Mouse (Mus musculus) embryonic facial prominence, embryonic 10.5 days (tissue): Measurements from ENCODE around the gene S100a11. TPM values are rescaled to one million over a fixed set of nuclear protein-coding genes. Genes with fewer than 3 reads are reported as not detected.

Experiments used
- DNase-seq: peaks from one replicate; pipeline ENCODE4 v3.0.0-alpha.2; 2017; ENCODE audit warnings: low spot score
- H3K27ac ChIP-seq: fragments of 300-500 bp; sonication (generic); replicated peaks from 2 replicates; pipeline ENCODE4 v1.5.1; 2016; ENCODE audit warnings: mild to moderate bottlenecking
- H3K27me3 ChIP-seq: fragments of 300-500 bp; sonication (generic); replicated peaks from 2 replicates; pipeline ENCODE4 v1.6.1; 2016; ENCODE audit warnings: low read depth, mild to moderate bottlenecking; ENCODE audit not compliant: poor library complexity, severe bottlenecking
- H3K36me3 ChIP-seq: fragments of 300-500 bp; sonication (generic); replicated peaks from 2 replicates; pipeline ENCODE4 v1.6.1; 2016; ENCODE audit warnings: mild to moderate bottlenecking, moderate library complexity
- H3K4me1 ChIP-seq: fragments of 300-500 bp; sonication (generic); 2 replicates; pipeline ENCODE4 v1.6.1; 2016
- H3K4me3 ChIP-seq: fragments of 300-500 bp; sonication (generic); 2 replicates; pipeline ENCODE4 v1.5.1; 2016; ENCODE audit warnings: mild to moderate bottlenecking, moderate library complexity
- H3K9me3 ChIP-seq: fragments of 300-500 bp; sonication (generic); 2 replicates; pipeline ENCODE4 v1.6.1; 2016; ENCODE audit warnings: mild to moderate bottlenecking
- WGBS: fragments of 180-500 bp; shearing (Covaris S2); methylation state at CpG from one replicate; pipeline ENCODE4 v1.1.7; 2016; 5-methylcytosine and 5-hydroxymethylcytosine counted together
- polyA plus RNA-seq: library from polyadenylated mRNA; unstranded; fragments of >200 nt; fragmentation: Nextera tagmentation; extraction: Ambion mirVana; gene quantifications from 2 replicates; pipeline ENCODE4 v1.2.1, GENCODE M21; 2016

The S100a11 gene
- polyA plus RNA-seq, 1 experiment from 2014 or later = 395 TPM

DNA sequence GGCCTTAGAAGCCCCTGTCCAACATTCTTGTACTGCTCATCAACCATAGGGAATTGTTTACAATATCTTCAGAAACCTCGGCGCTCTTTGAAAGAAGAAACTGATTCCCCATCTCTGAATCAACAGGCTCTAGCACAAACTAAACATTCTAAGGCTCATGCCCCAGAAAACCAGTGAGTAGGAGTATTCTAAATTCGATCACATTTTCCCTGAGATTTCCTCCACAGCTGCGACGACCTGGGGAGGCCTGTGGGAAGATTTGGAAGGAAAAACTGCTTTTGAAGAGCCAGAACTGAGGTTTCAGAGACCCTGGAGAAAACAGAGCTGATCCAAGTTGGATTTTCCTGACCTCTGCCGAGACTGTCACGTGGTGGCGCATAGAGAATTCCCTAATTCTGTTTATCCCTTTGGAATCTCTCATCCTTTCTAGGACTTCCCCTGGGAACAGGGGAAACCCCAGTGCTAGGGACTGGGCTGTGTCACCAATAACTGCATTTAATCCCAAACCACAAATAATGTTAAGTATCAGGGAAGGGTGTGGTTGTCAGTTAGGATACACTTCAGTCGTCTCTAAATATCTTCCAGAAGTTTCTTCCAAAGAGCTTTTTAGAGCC lies 33.6 kb downstream of the S100a11 start:
- WGBS = 59% methylated on average over 9 of the region's 9 CpGs
- no peak for DNase-seq
- Histone ChIP-seq H3K36me3 (no peaks in the 10 kb centered on the region), H3K9me3 (no peaks in the 10 kb centered on the region), H3K27me3 (peaks cover 13% of the 10 kb centered on the region), H3K4me1 (peaks cover 28% of the 10 kb centered on the region), H3K27ac (no peak overlapping the region), H3K4me3 (no peak overlapping the region)

DNA sequence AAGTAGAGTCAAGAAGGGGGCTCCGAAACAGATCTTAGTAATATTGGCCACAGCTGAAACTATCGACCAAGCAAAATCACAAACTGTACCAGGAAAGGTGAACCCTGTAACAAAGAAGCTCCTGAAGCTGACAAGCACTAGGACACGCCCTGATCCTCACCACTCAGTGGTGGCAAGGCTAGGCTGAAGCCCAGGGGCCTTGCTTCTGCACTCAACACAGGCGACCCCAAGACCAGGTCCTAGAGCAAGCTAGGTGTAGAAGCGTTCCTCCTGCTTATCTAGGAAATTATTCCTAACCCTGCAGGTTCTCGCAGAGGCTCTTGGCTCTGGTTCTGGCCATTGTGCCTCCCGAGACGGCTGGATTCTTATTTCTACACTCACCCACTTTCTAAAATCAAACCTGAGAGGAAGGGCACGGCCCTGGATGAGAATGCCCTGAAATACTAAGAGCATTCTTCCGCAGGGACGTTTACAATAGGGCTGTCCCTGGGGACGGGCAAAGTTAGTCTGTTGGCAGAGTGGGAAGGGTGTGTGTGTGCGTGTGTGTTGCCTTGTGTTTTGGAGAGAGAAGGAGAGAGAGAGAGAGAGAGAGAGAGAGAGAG lies 34.2 kb downstream of the S100a11 start:
- H3K27ac ChIP-seq = peak overlapping the region; percentile 87
- WGBS = 21% methylated on average over 13 of the region's 13 CpGs

GRCm38 (mm10) chr3:93554981-93555877 lies 34.9 kb downstream of the S100a11 start, which contains the start of gene S100a10:
S100a10 (plus strand) TSS chr3:93555080.
- Histone ChIP-seq H3K27me3 (peaks cover 13% of the 10 kb centered on the region), H3K9me3 (no peaks in the 10 kb centered on the region), H3K27ac (peak within 1 kb of the TSS; percentile 87), H3K4me1 (peaks cover 28% of the 10 kb centered on the region), H3K4me3 (peak within 1 kb of the TSS; percentile 68), H3K36me3 (no peaks in the 10 kb centered on the region)
- peak; percentile 72 for DNase-seq
- 2% methylated on average over 37 of the region's 39 CpGs for WGBS

More for the DNA sequence above, 34.2 kb downstream of the S100a11 start:
- no peak for DNase-seq
- Histone ChIP-seq H3K9me3 (no peaks in the 10 kb centered on the region), H3K4me1 (peaks cover 28% of the 10 kb centered on the region), H3K27me3 (peaks cover 13% of the 10 kb centered on the region), H3K4me3 (peak overlapping the region; percentile 68), H3K36me3 (no peaks in the 10 kb centered on the region)

GRCm38 (mm10) chr3:93555878-93556254 lies 35.6 kb downstream of the S100a11 start:
- H3K4me1 ChIP-seq = peaks cover 28% of the 10 kb centered on the region
- H3K27me3 ChIP-seq = peaks cover 13% of the 10 kb centered on the region
- H3K36me3 ChIP-seq = 0 out of 2 replicates have a peak, but pooled peaks cover under 1% of the 10 kb centered on the region
- H3K4me3 ChIP-seq = peak overlapping the region; percentile 68
- peak; percentile 43 for DNase-seq
- 31% methylated on average over 2 of the region's 2 CpGs for WGBS
- no peaks in the 10 kb centered on the region for H3K9me3 ChIP-seq
- peak overlapping the region; percentile 87 for H3K27ac ChIP-seq

- DNase-seq = no peak
- H3K27me3 ChIP-seq = peaks cover 13% of the 10 kb centered on the region
- peak overlapping the region; percentile 68; the same call in 1 of the 2 replicates for H3K4me3 ChIP-seq
- H3K9me3 ChIP-seq = no peaks in the 10 kb centered on the region
- H3K4me1 ChIP-seq = peaks cover 28% of the 10 kb centered on the region
- H3K27ac ChIP-seq = no peak overlapping the region
- WGBS = 90% methylated on average over 1 of the region's 1 CpGs
- H3K36me3 ChIP-seq = peaks cover 8% of the 10 kb centered on the region; the same call in 1 of the 2 replicates
Measured at GRCm38 (mm10) chr3:93556599-93556998, 36.3 kb downstream of the S100a11 start.

DNA sequence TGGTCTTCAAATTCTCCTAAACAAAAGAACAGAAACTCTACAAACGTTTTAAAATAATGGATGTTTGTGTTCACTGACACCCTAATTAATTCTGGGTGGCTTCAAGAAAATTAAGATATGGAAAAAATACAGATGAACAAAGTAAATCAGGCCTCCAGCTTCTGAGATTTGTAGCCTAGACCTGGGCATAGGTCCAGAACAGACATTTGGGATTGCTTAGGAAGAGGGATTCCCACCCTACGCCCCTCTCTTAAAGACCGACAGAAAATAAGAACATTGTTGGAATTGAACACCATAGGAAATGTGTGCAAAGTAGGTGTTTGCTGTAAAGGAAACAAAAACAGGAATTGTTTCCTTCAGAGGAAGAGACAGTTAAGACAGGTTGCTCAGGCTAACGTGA lies 37.2 kb downstream of the S100a11 start:
- H3K36me3 ChIP-seq = peaks cover 15% of the 10 kb centered on the region
- H3K27me3 ChIP-seq = peaks cover 13% of the 10 kb centered on the region
- whole genome bisulfite sequencing = 62% methylated on average over 4 of the region's 4 CpGs
- H3K27ac ChIP-seq = no peak overlapping the region
- H3K9me3 ChIP-seq = no peaks in the 10 kb centered on the region
- H3K4me3 ChIP-seq = no peak overlapping the region
- no peak for DNase-seq
- H3K4me1 ChIP-seq = peaks cover 28% of the 10 kb centered on the region

DNA sequence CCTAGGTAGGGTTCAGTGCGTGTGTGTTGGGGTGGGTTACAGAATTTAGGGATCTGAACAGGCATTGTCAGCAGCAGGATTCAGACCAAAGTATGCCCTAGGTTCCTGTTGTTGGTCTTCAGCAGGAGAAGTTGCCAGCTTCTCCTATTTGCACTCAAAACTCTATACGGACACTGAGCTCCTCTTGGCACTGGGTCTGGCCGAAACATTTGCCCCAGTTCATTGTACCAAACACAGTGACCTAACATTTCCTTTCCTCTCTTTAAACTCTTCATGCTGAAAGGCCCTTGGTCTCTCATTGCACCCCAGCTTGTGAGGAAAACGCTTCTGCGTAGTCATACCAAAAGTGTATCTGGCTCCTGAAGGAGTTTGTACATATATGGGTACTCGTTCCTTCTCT lies 39.7 kb downstream of the S100a11 start:
- Histone ChIP-seq H3K9me3 (no peaks in the 10 kb centered on the region), H3K27me3 (no peaks in the 10 kb centered on the region; the same call in 1 of the 2 replicates), H3K4me3 (no peak overlapping the region), H3K4me1 (peaks cover 21% of the 10 kb centered on the region), H3K27ac (no peak overlapping the region), H3K36me3 (peaks cover 31% of the 10 kb centered on the region)
- 91% methylated on average over 6 of the region's 6 CpGs for WGBS
- DNase-seq = no peak

- Histone ChIP-seq H3K4me1 (no peaks in the 10 kb centered on the region), H3K9me3 (no peaks in the 10 kb centered on the region)
- WGBS = 93% methylated on average over 2 of the region's 2 CpGs
Measured at GRCm38 (mm10) chr3:93562372-93562771, 42.1 kb downstream of the S100a11 start.

DNA sequence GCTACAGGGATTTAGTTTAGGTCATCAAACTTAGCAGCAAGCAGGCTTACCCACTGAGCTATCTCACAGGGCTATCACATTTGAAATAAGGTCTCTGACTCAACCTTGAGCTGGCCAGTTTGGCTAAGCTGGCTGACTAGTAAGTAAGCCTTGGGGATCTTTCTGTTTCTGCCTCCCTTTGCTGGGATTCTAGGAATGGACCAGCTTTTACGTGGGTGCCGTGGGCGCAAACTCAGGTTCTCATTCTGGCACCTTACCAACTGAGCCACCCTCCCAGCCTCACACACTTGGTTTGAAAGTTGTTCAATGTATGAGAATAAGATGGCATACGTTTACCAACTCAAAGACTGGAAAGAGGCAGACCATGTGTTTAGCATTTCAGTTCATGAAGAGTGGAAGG lies 42.9 kb downstream of the S100a11 start:
- 95% methylated on average over 4 of the region's 4 CpGs for WGBS

More at GRCm38 (mm10) chr3:93562372-93562771, 42.1 kb downstream of the S100a11 start:
- H3K4me3 ChIP-seq = no peak overlapping the region
- H3K27me3 ChIP-seq = no peaks in the 10 kb centered on the region
- no peak for DNase-seq
- H3K36me3 ChIP-seq = peaks cover 31% of the 10 kb centered on the region
- no peak overlapping the region for H3K27ac ChIP-seq

DNA sequence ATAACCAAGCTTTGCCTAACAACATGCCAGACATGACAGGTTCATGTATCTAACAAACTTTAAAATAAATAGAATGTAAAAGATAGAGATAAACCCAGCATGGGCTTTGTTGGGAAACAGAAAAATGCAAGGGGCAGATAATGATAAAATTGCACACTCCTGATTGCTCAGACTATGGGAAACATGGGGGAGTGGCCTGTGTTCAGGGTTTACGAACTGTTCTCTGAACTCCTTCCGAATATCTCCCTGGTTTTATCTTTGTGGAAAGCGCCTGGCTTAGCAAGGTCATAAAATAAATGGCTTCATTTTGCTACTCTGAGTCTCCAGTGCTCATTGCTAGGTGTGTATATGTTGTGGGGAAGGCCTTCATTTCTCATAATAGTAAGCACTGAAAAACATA lies 46.6 kb downstream of the S100a11 start:
- Histone ChIP-seq H3K27me3 (no peaks in the 10 kb centered on the region), H3K27ac (no peak overlapping the region), H3K36me3 (peaks cover 20% of the 10 kb centered on the region), H3K4me1 (no peaks in the 10 kb centered on the region), H3K4me3 (no peak overlapping the region), H3K9me3 (no peaks in the 10 kb centered on the region)
- DNase-seq = no peak
- WGBS = 93% methylated on average over 3 of the region's 3 CpGs

More for the DNA sequence above, 42.9 kb downstream of the S100a11 start:
- Histone ChIP-seq H3K27ac (no peak overlapping the region), H3K4me1 (no peaks in the 10 kb centered on the region), H3K9me3 (no peaks in the 10 kb centered on the region), H3K36me3 (peaks cover 31% of the 10 kb centered on the region), H3K4me3 (no peak overlapping the region), H3K27me3 (no peaks in the 10 kb centered on the region)
- DNase-seq = no peak

GRCm38 (mm10) chr3:93567721-93568120 lies 47.4 kb downstream of the S100a11 start:
- no peak for DNase-seq
- 92% methylated on average over 6 of the region's 6 CpGs for WGBS
- no peak overlapping the region for H3K4me3 ChIP-seq

GRCm38 (mm10) chr3:93568428-93569040 lies 48.2 kb downstream of the S100a11 start:
- no peak for DNase-seq
- Histone ChIP-seq H3K27me3 (no peaks in the 10 kb centered on the region), H3K9me3 (no peaks in the 10 kb centered on the region), H3K36me3 (peaks cover 8% of the 10 kb centered on the region; the same call in 1 of the 2 replicates), H3K4me1 (no peaks in the 10 kb centered on the region), H3K27ac (no peak overlapping the region), H3K4me3 (no peak overlapping the region)
- 77% methylated on average over 7 of the region's 7 CpGs for WGBS

More at GRCm38 (mm10) chr3:93567721-93568120, 47.4 kb downstream of the S100a11 start:
- no peaks in the 10 kb centered on the region for H3K9me3 ChIP-seq
- no peak overlapping the region for H3K27ac ChIP-seq
- peaks cover 14% of the 10 kb centered on the region; the same call in 1 of the 2 replicates for H3K36me3 ChIP-seq
- no peaks in the 10 kb centered on the region for H3K27me3 ChIP-seq
- no peaks in the 10 kb centered on the region for H3K4me1 ChIP-seq
